10 mouse cellular contexts compared by ENCODE assay signal in the genomic region with DNA sequence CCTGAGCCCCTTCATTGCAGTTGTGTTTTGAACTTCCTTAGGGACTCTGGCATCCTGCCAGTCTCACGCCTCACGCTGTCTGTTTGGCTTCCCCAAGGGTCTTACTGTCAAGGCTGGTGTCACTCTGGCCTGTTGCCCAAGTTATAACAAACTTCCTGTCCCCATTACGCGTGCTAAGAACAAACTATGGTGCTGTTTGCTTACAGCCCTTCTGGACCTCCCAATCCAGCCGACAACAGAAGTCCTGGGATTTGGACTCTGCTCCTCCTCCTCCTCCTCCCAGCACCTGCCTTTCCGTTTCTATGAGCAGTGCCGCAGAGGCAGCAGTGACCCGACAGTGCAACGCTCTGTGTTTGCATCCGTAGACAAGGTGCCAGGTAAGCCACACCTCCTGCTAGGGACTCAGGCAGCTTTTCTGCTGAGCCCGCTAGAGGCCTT.
DNase-seq lines count a peak whose midpoint lies in the region; ATAC-seq lines count a peak whose summit lies in the region.
"Had no signal": no experiment of that assay in that cellular context is flagged by ENCODE, and none has a peak within 500 bp of the region (broad histone marks: within the 10 kb centered on the region; RNA-seq: fewer than 3 reads in every experiment).

No protein-coding gene starts in this region.

- DNase-seq in heart, adult 11 months: peak; percentile 94
- DNase-seq in 416B (ENCODE audit: low read depth): peak; percentile 80
- peak; percentile 41 to 45 for DNase-seq in heart, postnatal 14 days
- DNase-seq in embryo, embryonic 10.5 days (ENCODE audit: low spot score): no peak
- DNase-seq in layer of hippocampus, postnatal 25 days (ENCODE audit: extremely low spot score in 1 of 2, low spot score in 1 of 2): no peak
- DNase-seq in B cell, adult 2 months: no peak
- DNase-seq: cerebellum, adult 11 months; thymus, postnatal 36 days had no signal

- WGBS in heart, embryonic 12.5 days: 54% methylated on average over 11 of the region's 11 CpGs
- 53% methylated on average over 11 of the region's 11 CpGs for WGBS in liver, embryonic 16.5 days (ENCODE audit: insufficient replicate concordance)

- H3K27ac ChIP-seq in heart, embryonic 12.5 days (ENCODE audit: poor library complexity, severe bottlenecking): no peak overlapping the region
- no peak overlapping the region for H3K27ac ChIP-seq in liver, embryonic 16.5 days (ENCODE audit: low read length)

- no peak overlapping the region for H3K9ac ChIP-seq in heart, embryonic 12.5 days
- no peak overlapping the region for H3K9ac ChIP-seq in liver, embryonic 16.5 days (ENCODE audit: low read depth, low read length)

- ATAC-seq in heart, embryonic 12.5 days (ENCODE audit: insufficient number of reproducible peaks, low FRiP score): no peak
- peak; percentile 65 for ATAC-seq in liver, embryonic 16.5 days (ENCODE audit: low read depth)

- no peaks in the 10 kb centered on the region for H3K9me3 ChIP-seq in heart, embryonic 12.5 days (replicated peaks)
- H3K9me3 ChIP-seq in liver, embryonic 16.5 days (replicated peaks; ENCODE audit: control insufficient read depth, low read length): no peaks in the 10 kb centered on the region

- peaks cover 46% of the 10 kb centered on the region for H3K4me1 ChIP-seq in heart, embryonic 12.5 days (replicated peaks)
- H3K4me1 ChIP-seq in liver, embryonic 16.5 days (ENCODE audit: control insufficient read depth, low read depth, low read length): peaks cover 2% of the 10 kb centered on the region; the same call in 1 of the 2 replicates

- H3K36me3 ChIP-seq in heart, embryonic 12.5 days: no peaks in the 10 kb centered on the region
- no peaks in the 10 kb centered on the region for H3K36me3 ChIP-seq in liver, embryonic 16.5 days (ENCODE audit: control insufficient read depth, insufficient read depth)

- no peak overlapping the region for H3K4me3 ChIP-seq in heart, embryonic 12.5 days
- H3K4me3 ChIP-seq in liver, embryonic 16.5 days (ENCODE audit: low read depth, low read length): no peak overlapping the region

- intact Hi-C loops in heart, postnatal 14 days (cut with DNase I): no loop called here

- no peaks in the 10 kb centered on the region for H3K27me3 ChIP-seq in heart, embryonic 12.5 days (replicated peaks)
- no peaks in the 10 kb centered on the region for H3K27me3 ChIP-seq in liver, embryonic 16.5 days (ENCODE audit: control insufficient read depth, insufficient read depth, low read depth, low read length)

- no peak overlapping the region for H3K4me2 ChIP-seq in heart, embryonic 12.5 days
- no peak overlapping the region for H3K4me2 ChIP-seq in liver, embryonic 16.5 days (ENCODE audit: low read depth, low read length)

Comparison
In these comparisons a context has a peak if more than half of its experiments do, and no peak if none do; other contexts are left out.
1. DNase-seq: peak in heart, adult 11 months (single experiment), 416B (single experiment) and heart, postnatal 14 days (2 of 2); none in embryo, embryonic 10.5 days (single experiment), layer of hippocampus, postnatal 25 days (0 of 2) and B cell, adult 2 months (0 of 2).